Mouse (Mus musculus) ES-Bruce4 (cell line): Measurements from ENCODE around the gene Fam189a2. TPM values are rescaled to one million over a fixed set of nuclear protein-coding genes. Genes with fewer than 3 reads are reported as not detected.

Experiments used
- H3K27ac ChIP-seq: 2 replicates; pipeline ENCODE4 v1.5.1; 2012; ENCODE audit warnings: low read length, inconsistent platforms; ENCODE audit not compliant: insufficient read depth
- H3K27me3 ChIP-seq: 2 replicates; pipeline ENCODE4 v1.6.1; 2012; ENCODE audit warnings: mild to moderate bottlenecking, low read length, inconsistent platforms; ENCODE audit not compliant: control insufficient read depth, poor library complexity, insufficient read depth, severe bottlenecking
- H3K36me3 ChIP-seq: 2 replicates; pipeline ENCODE4 v1.6.1; 2012; ENCODE audit warnings: inconsistent platforms, mild to moderate bottlenecking, low read length, moderate library complexity; ENCODE audit not compliant: control insufficient read depth, poor library complexity, insufficient read depth, severe bottlenecking
- H3K4me1 ChIP-seq: one replicate; pipeline ENCODE4 v1.8.1; 2011; ENCODE audit warnings: low read length; ENCODE audit not compliant: control insufficient read depth, insufficient read depth
- H3K4me3 ChIP-seq: 2 replicates; pipeline ENCODE4 v1.5.1; 2011; ENCODE audit warnings: low read depth, mild to moderate bottlenecking, low read length
- H3K9ac ChIP-seq: 2 replicates; pipeline ENCODE4 v1.6.1; 2012; ENCODE audit warnings: low read depth, mild to moderate bottlenecking, inconsistent platforms; ENCODE audit not compliant: poor library complexity, severe bottlenecking
- H3K9me3 ChIP-seq: replicated peaks from 2 replicates; pipeline ENCODE4 v1.6.1; 2012; ENCODE audit warnings: mild to moderate bottlenecking, low read length, inconsistent platforms; ENCODE audit not compliant: control insufficient read depth, poor library complexity, insufficient read depth, severe bottlenecking
- CTCF ChIP-seq: IDR thresholded peaks from one replicate; pipeline ENCODE4 v1.8.1; 2011; ENCODE audit warnings: low read depth, low read length
- EP300 ChIP-seq: IDR thresholded peaks from 2 replicates; pipeline ENCODE4 v1.6.1; 2011; ENCODE audit warnings: low read depth, low read length; ENCODE audit not compliant: insufficient read depth
- POLR2A ChIP-seq: IDR thresholded peaks from one replicate; pipeline ENCODE4 v1.8.1; 2011; ENCODE audit warnings: low read length; ENCODE audit not compliant: insufficient read depth
- polyA plus RNA-seq: library from polyadenylated mRNA; stranded (reverse); fragments of >200 nt; gene quantifications from 2 replicates; pipeline ENCODE4 v1.2.4, GENCODE M21; 2011; ENCODE audit warnings: low read depth; ENCODE audit not compliant: missing spikeins, insufficient read depth, insufficient read length

The Fam189a2 gene
- polyA plus RNA-seq, 1 experiment: 1.7 TPM

GRCm38 (mm10) chr19:23924791-23925190 lies 106.0 kb downstream of the Fam189a2 start:
- no peaks in the 10 kb centered on the region for H3K27me3 ChIP-seq
- H3K9me3 ChIP-seq: no peaks in the 10 kb centered on the region
- TF ChIP-seq EP300: no peak
- TF ChIP-seq CTCF: no peak
- no peak for TF ChIP-seq POLR2A

GRCm38 (mm10) chr19:23924057-23924456 lies 106.8 kb downstream of the Fam189a2 start:
- Histone ChIP-seq H3K4me1 (no peaks in the 10 kb centered on the region), H3K27me3 (no peaks in the 10 kb centered on the region), H3K4me3 (no peak overlapping the region), H3K36me3 (no peaks in the 10 kb centered on the region), H3K9me3 (no peaks in the 10 kb centered on the region), H3K27ac (no peak overlapping the region), H3K9ac (no peak overlapping the region)
- TF ChIP-seq EP300 (no peak), CTCF (no peak), POLR2A (no peak)

More at GRCm38 (mm10) chr19:23924791-23925190, 106.0 kb downstream of the Fam189a2 start:
- no peak overlapping the region for H3K27ac ChIP-seq
- no peak overlapping the region for H3K4me3 ChIP-seq
- no peaks in the 10 kb centered on the region for H3K36me3 ChIP-seq
- H3K4me1 ChIP-seq: no peaks in the 10 kb centered on the region
- H3K9ac ChIP-seq: no peak overlapping the region

Other genes starting within 250 kb of the Fam189a2 start
- gene Tjp2, start 194.0 kb upstream of the Fam189a2 start, polyA plus RNA-seq: 114 and 115 TPM in 2 replicates
- gene Fxn, start 249.6 kb upstream of the Fam189a2 start, polyA plus RNA-seq: 9.0 and 11.2 TPM in 2 replicates